Mouse (Mus musculus) kidney, adult 2 months (tissue): Measurements from ENCODE around the gene Tnk1. TPM values are rescaled to one million over a fixed set of nuclear protein-coding genes. Genes with fewer than 3 reads are reported as not detected.

Experiments
- DNase-seq: peaks from one replicate; pipeline ENCODE4 v3.0.0; 2021
- H3K27ac ChIP-seq: fragments of 200-500 bp; 2 replicates; pipeline ENCODE4 v1.5.1; 2012; ENCODE audit warnings: low read depth, low read length, control low read depth, inconsistent platforms; ENCODE audit not compliant: insufficient read depth
- H3K27me3 ChIP-seq: fragments of 200-500 bp; replicated peaks from 2 replicates; pipeline ENCODE4 v1.6.1; 2012; ENCODE audit warnings: mild to moderate bottlenecking, moderate library complexity, low read length, inconsistent platforms; ENCODE audit not compliant: control insufficient read depth, insufficient read depth
- H3K36me3 ChIP-seq: fragments of 200-500 bp; 2 replicates; pipeline ENCODE4 v1.6.1; 2012; ENCODE audit warnings: mild to moderate bottlenecking, moderate library complexity, low read length, inconsistent platforms; ENCODE audit not compliant: control insufficient read depth, insufficient read depth
- H3K4me1 ChIP-seq: fragments of 200-500 bp; 2 replicates; pipeline ENCODE4 v1.6.1; 2011; ENCODE audit warnings: low read length; ENCODE audit not compliant: control insufficient read depth, insufficient read depth
- H3K4me3 ChIP-seq: fragments of 200-500 bp; 2 replicates; pipeline ENCODE4 v1.5.1; 2011; ENCODE audit warnings: mild to moderate bottlenecking, low read depth, low read length, control low read depth; ENCODE audit not compliant: insufficient read depth
- CTCF ChIP-seq: fragments of 200-500 bp; conservative IDR thresholded peaks from 2 replicates; pipeline ENCODE4 v1.5.1; 2011; ENCODE audit warnings: low read depth, mild to moderate bottlenecking, control low read depth, low read length, moderate library complexity, mixed read lengths; ENCODE audit not compliant: insufficient read depth, insufficient read length
- POLR2A ChIP-seq: fragments of 200-500 bp; IDR thresholded peaks from one replicate; pipeline ENCODE4 v1.6.1; 2011; ENCODE audit warnings: low read depth, low read length, control low read depth
- WGBS: fragments of 180-500 bp; shearing (Covaris S2); methylation state at CpG from one replicate; pipeline ENCODE4 v1.1.7; 2018; 5-methylcytosine and 5-hydroxymethylcytosine counted together
- polyA plus RNA-seq: library from polyadenylated mRNA; depleted of rRNA; stranded (reverse); fragments of >200 nt; gene quantifications from 2 replicates; pipeline ENCODE4 v1.2.3, GENCODE M21; 2012

Gene Tnk1
- polyA plus RNA-seq, 1 experiment = 7.9 TPM

DNA sequence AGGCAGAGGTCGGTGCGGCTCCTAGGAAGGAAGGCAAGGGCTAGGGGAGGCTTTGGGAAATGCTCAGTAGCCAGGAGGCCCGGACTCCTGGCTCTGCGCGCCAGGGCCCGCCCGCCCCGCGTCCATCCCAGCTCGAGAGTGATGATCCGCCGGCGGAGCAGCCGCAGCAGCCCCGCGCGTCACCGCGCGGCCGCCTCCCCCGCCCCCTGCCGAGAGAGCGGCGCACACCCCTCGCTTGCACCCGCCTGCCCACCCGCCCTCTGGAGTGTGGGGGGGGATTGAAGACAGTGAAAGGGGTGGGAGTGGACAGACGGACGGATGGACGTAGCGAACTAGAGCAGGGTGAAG, 21.0 kb downstream of the Tnk1 start, which contains the start of gene Nlgn2:
Nlgn2 (minus strand) TSS at position 181 of the 348 bp plus-strand sequence.
- WGBS = under 1% methylated on average over 32 of the region's 32 CpGs
- H3K4me3 ChIP-seq = peak within 1 kb of the TSS; percentile 91
- no peak for DNase-seq
- TF ChIP-seq POLR2A (no peak), CTCF (no peak)
- no peaks in the 10 kb centered on the region for H3K27me3 ChIP-seq
- no peaks in the 10 kb centered on the region for H3K36me3 ChIP-seq
- H3K4me1 ChIP-seq = peaks cover 6% of the 10 kb centered on the region
- H3K27ac ChIP-seq = peak within 1 kb of the TSS; percentile 90

DNA sequence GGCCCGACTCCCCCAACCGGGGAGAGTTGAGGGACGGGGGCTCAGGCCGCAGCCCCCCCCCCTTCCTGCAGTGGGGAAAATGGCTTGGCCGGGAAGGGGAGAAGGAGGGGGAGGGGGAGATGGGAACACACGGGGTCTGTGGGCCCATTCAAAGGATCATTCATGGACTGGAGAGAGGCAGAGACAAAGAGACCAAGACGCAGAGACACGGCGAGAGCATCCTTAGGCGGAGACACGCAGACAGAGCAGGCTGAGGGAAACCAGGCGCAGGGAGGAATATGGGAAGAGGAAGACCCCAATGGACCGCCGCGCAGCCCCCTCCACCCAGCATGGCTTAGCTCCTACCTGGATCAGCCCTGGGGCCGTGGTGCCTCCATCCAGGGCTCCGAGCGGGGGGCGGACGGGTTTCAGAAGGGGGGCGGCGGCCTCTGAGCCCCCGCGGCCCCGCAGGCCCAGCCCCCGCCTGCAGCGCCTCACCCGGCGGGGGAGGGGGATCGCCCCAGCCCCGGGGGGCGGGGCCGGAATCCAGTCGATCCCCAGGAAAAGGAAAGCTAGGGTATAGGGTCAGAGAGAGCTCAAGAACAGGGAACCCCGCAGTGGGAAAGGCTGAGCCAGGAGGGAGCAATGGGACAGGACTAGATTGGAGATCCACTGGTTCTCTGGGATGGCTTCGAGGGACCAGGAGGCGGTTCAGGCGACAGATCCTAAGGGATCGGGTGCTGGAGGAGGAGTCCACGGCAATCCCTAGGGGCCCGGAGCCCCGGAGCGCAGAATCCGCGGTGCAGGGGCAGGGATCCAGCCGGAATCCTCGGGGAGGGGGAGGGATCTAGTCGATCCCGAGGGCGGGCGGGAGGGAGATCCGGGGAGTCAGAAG, 21.6 kb downstream of the Tnk1 start:
- DNase-seq = no peak
- peaks cover 6% of the 10 kb centered on the region for H3K4me1 ChIP-seq
- peak overlapping the region; percentile 77 for H3K4me3 ChIP-seq
- 7% methylated on average over 52 of the region's 52 CpGs for WGBS
- TF ChIP-seq POLR2A (no peak), CTCF (no peak)
- H3K36me3 ChIP-seq = no peaks in the 10 kb centered on the region
- H3K27ac ChIP-seq = no peak overlapping the region
- no peaks in the 10 kb centered on the region for H3K27me3 ChIP-seq

DNA sequence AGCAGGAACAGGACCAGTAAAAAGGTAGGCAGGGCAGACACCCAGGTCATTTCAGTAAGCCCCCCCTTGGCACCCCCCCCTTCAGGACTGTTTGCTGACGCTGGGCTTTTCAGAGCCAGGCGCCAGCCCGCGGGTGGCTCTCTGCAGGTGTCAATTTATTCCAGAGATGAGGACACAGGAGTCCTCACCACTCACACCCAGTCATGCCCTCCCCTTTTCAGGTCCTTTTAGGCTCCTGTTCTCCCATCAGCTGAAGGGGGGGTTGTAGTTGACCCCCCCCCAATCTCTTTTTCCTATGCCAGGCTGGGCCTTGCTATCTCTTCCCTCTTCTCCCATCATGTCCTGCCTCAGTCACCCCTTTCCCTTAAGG, 22.6 kb downstream of the Tnk1 start:
- no peak overlapping the region for H3K27ac ChIP-seq
- TF ChIP-seq POLR2A (no peak), CTCF (no peak)
- no peaks in the 10 kb centered on the region for H3K27me3 ChIP-seq
- no peak overlapping the region for H3K4me3 ChIP-seq
- no peak for DNase-seq
- peaks cover 6% of the 10 kb centered on the region for H3K4me1 ChIP-seq
- H3K36me3 ChIP-seq = no peaks in the 10 kb centered on the region
- WGBS = 42% methylated on average over 4 of the region's 4 CpGs

DNA sequence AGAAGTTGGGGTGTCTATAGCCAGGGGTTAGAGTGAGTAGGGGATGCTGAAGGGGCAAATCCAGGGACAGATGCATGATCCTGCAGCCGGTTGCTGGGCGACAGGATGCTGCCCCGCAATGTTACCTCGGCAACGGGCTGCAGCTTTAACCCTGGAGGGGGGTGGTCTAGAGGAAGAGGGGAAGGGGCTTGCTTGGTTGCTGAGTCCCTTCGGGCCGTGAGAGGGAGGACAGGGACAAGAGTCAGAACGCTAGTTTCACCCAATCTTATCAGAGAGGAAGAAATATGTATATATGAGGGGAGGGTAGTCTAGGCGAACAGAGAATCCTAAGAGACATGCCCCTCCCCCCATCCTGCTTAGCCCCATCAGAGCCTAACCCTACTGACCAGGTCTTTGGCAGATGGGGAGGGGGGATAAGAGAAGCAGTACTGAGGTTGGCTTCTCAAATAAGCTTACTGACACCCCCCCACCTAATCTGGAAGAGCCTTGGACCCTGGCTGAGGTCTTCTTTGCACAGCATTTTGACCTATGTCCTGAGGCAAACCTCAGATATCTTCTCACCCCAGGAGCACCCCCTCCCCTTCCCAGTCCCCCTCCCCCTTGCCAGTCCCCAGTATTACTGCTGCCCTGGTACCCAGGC, 23.1 kb downstream of the Tnk1 start:
- Histone ChIP-seq H3K4me1 (peaks cover 6% of the 10 kb centered on the region), H3K4me3 (no peak overlapping the region), H3K27me3 (no peaks in the 10 kb centered on the region), H3K27ac (no peak overlapping the region), H3K36me3 (no peaks in the 10 kb centered on the region)
- no peak for TF ChIP-seq CTCF
- no peak for TF ChIP-seq POLR2A
- no peak for DNase-seq
- WGBS = 56% methylated on average over 9 of the region's 9 CpGs

DNA sequence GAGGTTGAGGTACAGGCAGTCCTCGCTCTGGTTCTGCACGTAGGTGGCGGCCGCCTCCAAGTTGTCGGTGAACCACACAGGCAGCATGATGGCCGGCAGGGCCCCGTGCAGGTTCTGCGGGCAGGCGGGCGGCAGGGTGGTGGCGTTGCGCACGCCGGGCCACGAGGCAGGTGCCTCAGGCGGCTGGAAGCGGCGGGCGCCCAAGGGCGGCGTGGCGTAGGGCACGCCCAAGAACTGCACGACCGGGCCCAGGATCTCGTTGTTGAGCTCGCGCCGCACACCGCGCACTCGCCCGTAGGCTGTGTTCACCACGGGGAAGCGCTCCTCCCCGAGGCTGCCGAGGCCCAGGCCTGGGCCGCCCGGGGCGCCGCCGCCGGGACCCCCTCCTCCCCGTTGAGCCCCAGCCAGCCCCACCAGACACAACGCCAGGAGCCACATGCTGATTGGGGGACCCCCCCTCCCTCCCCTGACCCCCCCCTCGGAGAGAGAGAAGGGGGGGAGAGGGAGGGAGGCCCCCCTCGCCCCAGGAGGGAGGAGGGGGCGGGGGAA, 24.5 kb downstream of the Tnk1 start:
- peak; percentile 33 for DNase-seq
- no peaks in the 10 kb centered on the region for H3K27me3 ChIP-seq
- peaks cover 4% of the 10 kb centered on the region for H3K4me1 ChIP-seq
- TF ChIP-seq CTCF = no peak
- TF ChIP-seq POLR2A = no peak
- peak overlapping the region; percentile 16; the same call in 1 of the 2 replicates for H3K4me3 ChIP-seq
- no peak overlapping the region for H3K27ac ChIP-seq
- WGBS = 29% methylated on average over 40 of the region's 48 CpGs
- no peaks in the 10 kb centered on the region for H3K36me3 ChIP-seq

DNA sequence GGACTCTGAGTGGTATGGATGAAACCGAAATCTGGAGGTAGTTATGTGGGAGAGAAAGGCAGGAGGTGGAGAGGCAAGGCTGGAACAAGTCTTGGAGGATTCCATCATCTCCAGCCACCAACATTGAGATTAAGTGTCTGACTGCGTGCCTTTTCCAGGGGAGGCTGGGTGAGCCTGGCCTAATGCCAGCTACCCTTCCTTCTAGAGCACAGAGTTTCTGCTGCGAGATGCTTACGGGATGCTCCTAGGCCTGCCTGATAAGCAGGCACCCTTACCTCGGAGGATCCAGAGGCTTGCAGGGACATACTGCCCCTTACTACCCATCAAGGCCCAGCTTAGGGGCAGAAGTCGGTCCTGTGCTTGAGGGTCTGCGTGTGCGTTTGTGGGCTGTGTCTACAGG, 25.0 kb downstream of the Tnk1 start:
- 0 out of 2 replicates have a peak overlapping the region, but pooled peaks have one; percentile 16 for H3K4me3 ChIP-seq
- H3K36me3 ChIP-seq = no peaks in the 10 kb centered on the region
- TF ChIP-seq CTCF (no peak), POLR2A (no peak)
- DNase-seq = no peak
- no peaks in the 10 kb centered on the region for H3K4me1 ChIP-seq
- WGBS = 78% methylated on average over 8 of the region's 8 CpGs
- no peak overlapping the region for H3K27ac ChIP-seq
- H3K27me3 ChIP-seq = no peaks in the 10 kb centered on the region

DNA sequence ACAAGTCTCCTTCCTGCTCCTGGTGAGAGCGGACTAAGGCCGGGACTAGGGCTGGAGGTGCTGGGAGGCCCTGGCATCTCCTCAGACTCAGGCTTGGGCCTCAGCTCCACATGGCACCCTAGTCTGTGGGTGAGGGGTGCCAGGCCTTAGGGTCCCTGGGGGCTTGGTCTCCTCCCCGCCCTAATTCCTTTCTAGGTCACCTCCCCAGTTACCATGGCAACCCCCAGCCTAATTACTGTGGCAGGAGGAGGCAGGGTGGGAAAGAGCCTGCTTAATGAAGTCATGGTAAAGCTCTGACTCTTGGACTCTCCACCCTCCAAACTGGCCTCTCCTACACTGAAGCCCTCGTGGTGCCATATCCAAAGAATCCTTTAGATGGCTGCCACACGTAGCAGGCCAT, 29.7 kb downstream of the Tnk1 start:
- Histone ChIP-seq H3K4me3 (no peak overlapping the region), H3K36me3 (no peaks in the 10 kb centered on the region), H3K27ac (no peak overlapping the region), H3K27me3 (no peaks in the 10 kb centered on the region), H3K4me1 (no peaks in the 10 kb centered on the region)
- DNase-seq = no peak
- WGBS = 74% methylated on average over 5 of the region's 5 CpGs
- TF ChIP-seq POLR2A (no peak), CTCF (no peak)
